Mouse (Mus musculus) lung, embryonic 15.5 days (tissue): ENCODE measurements around the gene Tradd. TPM values are rescaled to one million over a fixed set of nuclear protein-coding genes. Genes with fewer than 3 reads are reported as not detected.
"Not testable (repeated sequence)": the region's sequence is repeated elsewhere in the genome, so short reads cannot be mapped to it uniquely, and the experiment has no call there.

Source experiments
- ATAC-seq: fragments of 200-750 bp; cut with Nextera tagmentation; 2 replicates; pipeline ENCODE4 v1.8.0; 2017; ENCODE audit warnings: moderate number of reproducible peaks, borderline replicate concordance; ENCODE audit not compliant: low FRiP score, low TSS enrichment; ENCODE audit errors: extremely low read depth
- H3K27ac ChIP-seq: fragments of 300-500 bp; sonication (generic); 2 replicates; pipeline ENCODE4 v1.5.1; 2015; ENCODE audit warnings: moderate library complexity, mild to moderate bottlenecking, inconsistent platforms
- H3K27me3 ChIP-seq: fragments of 300-500 bp; sonication (generic); 2 replicates; pipeline ENCODE4 v1.6.1; 2015; ENCODE audit warnings: inconsistent platforms
- H3K36me3 ChIP-seq: fragments of 300-500 bp; sonication (generic); 2 replicates; pipeline ENCODE4 v1.6.1; 2015; ENCODE audit warnings: inconsistent platforms
- H3K4me1 ChIP-seq: fragments of 300-500 bp; sonication (generic); 2 replicates; pipeline ENCODE4 v1.6.1; 2015; ENCODE audit warnings: inconsistent platforms
- H3K4me2 ChIP-seq: fragments of 300-500 bp; sonication (generic); 2 replicates; pipeline ENCODE4 v1.6.1; 2015; ENCODE audit warnings: inconsistent platforms, mild to moderate bottlenecking, moderate library complexity
- H3K4me3 ChIP-seq: fragments of 300-500 bp; sonication (generic); 2 replicates; pipeline ENCODE4 v1.5.1; 2015; ENCODE audit warnings: mild to moderate bottlenecking, inconsistent platforms
- H3K9ac ChIP-seq: fragments of 300-500 bp; sonication (generic); 2 replicates; pipeline ENCODE4 v1.6.1; 2015; ENCODE audit warnings: inconsistent platforms
- H3K9me3 ChIP-seq: fragments of 300-500 bp; sonication (generic); 2 replicates; pipeline ENCODE4 v1.6.1; 2016; ENCODE audit warnings: inconsistent platforms
- WGBS: fragments of 180-500 bp; shearing (Covaris S2); methylation state at CpG from one replicate; pipeline ENCODE4 v1.1.7; 2015; 5-methylcytosine and 5-hydroxymethylcytosine counted together
- polyA plus RNA-seq: library from polyadenylated mRNA; unstranded; fragments of >200 nt; fragmentation: Nextera tagmentation; extraction: Ambion mirVana; gene quantifications from 2 replicates; pipeline ENCODE4 v1.2.1, GENCODE M21; 2015

Tradd gene
- polyA plus RNA-seq, 1 experiment from 2014 or later = 33.6 TPM

- H3K36me3 ChIP-seq = peaks cover 54% of the 10 kb centered on the region
- no peak overlapping the region for H3K27ac ChIP-seq
- H3K9ac ChIP-seq = no peak overlapping the region
- H3K4me2 ChIP-seq = peak overlapping the region; percentile 97
- H3K4me3 ChIP-seq = no peak overlapping the region
- no peaks in the 10 kb centered on the region for H3K9me3 ChIP-seq
- 74% methylated on average over 10 of the region's 10 CpGs for WGBS
- peaks cover 16% of the 10 kb centered on the region for H3K27me3 ChIP-seq
- ATAC-seq = no peak
- H3K4me1 ChIP-seq = peaks cover 28% of the 10 kb centered on the region
Measured at GRCm38 (mm10) chr8:105252680-105253537, 11.5 kb downstream of the Tradd start.

DNA sequence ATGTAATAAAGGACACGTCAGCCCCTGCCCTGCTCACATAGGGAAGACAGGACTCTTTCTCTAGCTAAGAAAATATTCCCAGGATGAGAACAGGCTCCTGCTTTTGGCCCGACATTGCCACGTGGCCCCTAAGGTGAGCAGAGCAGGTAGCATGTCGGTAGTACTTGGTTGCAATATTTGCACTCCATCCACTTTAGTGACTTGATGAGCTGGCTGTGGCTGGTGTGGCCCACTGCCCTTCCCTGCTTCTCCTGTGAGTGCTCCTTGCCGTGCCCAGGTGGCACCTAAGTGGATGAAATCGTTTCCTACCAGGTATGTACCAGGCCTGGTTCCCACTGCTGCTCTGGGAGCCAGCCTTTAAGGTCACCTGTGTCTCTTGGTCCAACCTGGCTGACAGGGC, 12.5 kb downstream of the Tradd start:
- Histone ChIP-seq H3K4me3 (no peak overlapping the region), H3K36me3 (peaks cover 63% of the 10 kb centered on the region), H3K4me1 (peaks cover 28% of the 10 kb centered on the region), H3K9ac (no peak overlapping the region), H3K27ac (no peak overlapping the region), H3K27me3 (peaks cover 9% of the 10 kb centered on the region; the same call in 1 of the 2 replicates), H3K4me2 (no peak overlapping the region), H3K9me3 (no peaks in the 10 kb centered on the region)
- ATAC-seq = no peak
- 91% methylated on average over 6 of the region's 6 CpGs for WGBS

DNA sequence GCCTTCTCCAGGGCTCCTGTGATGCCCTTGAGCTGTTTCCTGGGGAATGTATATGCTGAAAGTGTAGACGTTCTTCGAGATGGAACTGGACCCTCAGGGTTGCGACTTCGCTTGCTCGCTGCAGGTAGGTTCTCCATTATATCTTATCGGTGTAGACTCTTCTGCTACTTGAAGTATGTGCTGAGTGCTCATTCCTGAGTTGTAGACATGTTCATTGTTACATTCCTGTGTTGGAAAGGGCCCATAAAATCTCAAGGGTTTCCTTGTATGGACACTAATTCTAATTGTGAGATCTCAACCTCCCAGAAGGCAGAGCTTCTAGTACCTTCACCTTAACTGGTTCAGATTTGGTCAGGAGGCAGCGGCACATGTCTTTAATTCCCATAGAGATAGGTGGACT, 23.4 kb downstream of the Tradd start:
- H3K4me2 ChIP-seq = no peak overlapping the region
- 85% methylated on average over 7 of the region's 7 CpGs for WGBS
- no peak overlapping the region for H3K27ac ChIP-seq
- peaks cover 45% of the 10 kb centered on the region for H3K36me3 ChIP-seq
- no peak overlapping the region for H3K4me3 ChIP-seq
- no peaks in the 10 kb centered on the region for H3K27me3 ChIP-seq
- H3K9ac ChIP-seq = no peak overlapping the region
- H3K9me3 ChIP-seq = no peaks in the 10 kb centered on the region
- ATAC-seq = no peak
- no peaks in the 10 kb centered on the region for H3K4me1 ChIP-seq

DNA sequence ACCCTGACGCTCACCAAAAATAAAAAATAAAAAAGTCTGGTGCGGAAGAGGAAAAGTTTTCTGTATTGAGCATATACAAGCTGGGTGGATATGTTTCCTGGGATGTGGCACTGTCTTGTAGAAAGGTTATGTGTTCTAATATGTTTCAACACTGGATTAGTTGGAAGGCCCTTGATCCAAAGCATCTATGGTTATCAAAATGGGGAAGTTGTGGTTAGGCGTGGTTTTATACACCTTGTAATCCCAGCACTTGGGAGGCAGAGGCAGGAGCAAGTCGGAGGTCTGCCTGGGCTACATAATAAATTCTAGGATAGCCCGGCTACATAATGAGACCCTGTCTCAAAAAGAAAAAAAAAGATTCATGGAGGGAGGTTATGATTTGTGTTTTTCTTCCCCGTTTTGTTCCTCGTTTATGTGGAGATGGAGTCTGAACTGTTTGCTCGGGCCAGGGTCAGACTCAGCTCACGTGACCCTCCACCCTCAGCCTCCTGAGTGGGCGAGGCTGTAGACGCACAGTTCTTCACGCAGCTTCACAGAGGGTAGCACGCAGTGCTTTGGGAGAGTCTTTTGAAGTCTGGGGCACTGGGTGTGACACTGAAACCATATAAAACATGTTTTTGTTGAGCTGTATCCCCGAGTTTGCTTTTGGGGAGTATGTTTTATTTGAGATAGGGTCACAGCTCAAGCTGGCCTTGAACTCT, 26.8 kb downstream of the Tradd start:
- H3K4me2 ChIP-seq = no peak overlapping the region
- 93% methylated on average over 14 of the region's 14 CpGs for WGBS
- H3K27ac ChIP-seq = no peak overlapping the region
- H3K27me3 ChIP-seq = no peaks in the 10 kb centered on the region
- H3K4me3 ChIP-seq = no peak overlapping the region
- 0 out of 2 replicates have a peak, but pooled peaks cover 2% of the 10 kb centered on the region for H3K4me1 ChIP-seq
- peaks cover 63% of the 10 kb centered on the region for H3K36me3 ChIP-seq
- no peak overlapping the region for H3K9ac ChIP-seq
- H3K9me3 ChIP-seq = no peaks in the 10 kb centered on the region
- ATAC-seq = no peak

GRCm38 (mm10) chr8:105235206-105235605, 29.2 kb downstream of the Tradd start:
- H3K27me3 ChIP-seq = no peaks in the 10 kb centered on the region
- no peak overlapping the region for H3K9ac ChIP-seq
- peaks cover 47% of the 10 kb centered on the region for H3K36me3 ChIP-seq
- WGBS = 69% methylated on average over 1 of the region's 1 CpGs
- ATAC-seq = no peak
- H3K4me3 ChIP-seq = no peak overlapping the region
- no peak overlapping the region for H3K27ac ChIP-seq
- H3K4me2 ChIP-seq = no peak overlapping the region
- no peaks in the 10 kb centered on the region for H3K9me3 ChIP-seq
- H3K4me1 ChIP-seq = 0 out of 2 replicates have a peak, but pooled peaks cover 2% of the 10 kb centered on the region

GRCm38 (mm10) chr8:105233126-105233935, 31.1 kb downstream of the Tradd start:
- Histone ChIP-seq H3K27ac (no peak overlapping the region), H3K4me1 (0 out of 2 replicates have a peak, but pooled peaks cover 2% of the 10 kb centered on the region), H3K4me3 (no peak overlapping the region), H3K36me3 (peaks cover 31% of the 10 kb centered on the region), H3K4me2 (no peak overlapping the region), H3K9ac (no peak overlapping the region), H3K27me3 (no peaks in the 10 kb centered on the region), H3K9me3 (no peaks in the 10 kb centered on the region)
- 24% methylated on average over 1 of the region's 1 CpGs for WGBS
- ATAC-seq = no peak

DNA sequence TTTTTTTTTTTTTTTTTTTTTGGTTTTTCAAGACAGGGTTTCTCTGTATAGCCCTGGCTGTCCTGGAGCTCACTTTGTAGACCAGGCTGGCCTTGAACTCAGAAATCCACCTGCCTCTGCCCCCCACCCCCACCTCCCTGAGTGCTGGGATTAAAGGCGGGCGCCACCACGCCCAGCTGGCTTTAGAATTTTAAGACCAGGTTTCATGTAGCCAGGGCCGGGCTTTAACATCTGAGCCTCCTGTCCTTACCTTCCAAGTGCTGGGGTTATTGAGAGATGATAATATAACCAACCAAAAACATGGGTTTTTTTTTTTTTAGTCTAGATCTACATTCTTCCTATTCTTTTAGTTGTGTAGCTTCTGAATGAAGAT, 32.1 kb downstream of the Tradd start:
- not testable (repeated sequence) for H3K27me3 ChIP-seq, H3K4me1 ChIP-seq, H3K4me3 ChIP-seq, H3K27ac ChIP-seq, H3K4me2 ChIP-seq, H3K9me3 ChIP-seq, ATAC-seq, H3K9ac ChIP-seq
- H3K36me3 ChIP-seq = peaks cover 31% of the 10 kb centered on the region
- WGBS = 95% methylated on average over 4 of the region's 4 CpGs

GRCm38 (mm10) chr8:105231503-105232320, 32.7 kb downstream of the Tradd start:
- H3K36me3 ChIP-seq = peaks cover 31% of the 10 kb centered on the region
- peaks cover 8% of the 10 kb centered on the region for H3K4me1 ChIP-seq
- H3K9me3 ChIP-seq = no peaks in the 10 kb centered on the region
- no peak for ATAC-seq
- H3K9ac ChIP-seq = no peak overlapping the region
- no peak overlapping the region for H3K4me2 ChIP-seq
- H3K27me3 ChIP-seq = no peaks in the 10 kb centered on the region
- 74% methylated on average over 12 of the region's 12 CpGs for WGBS
- H3K4me3 ChIP-seq = no peak overlapping the region
- no peak overlapping the region for H3K27ac ChIP-seq

DNA sequence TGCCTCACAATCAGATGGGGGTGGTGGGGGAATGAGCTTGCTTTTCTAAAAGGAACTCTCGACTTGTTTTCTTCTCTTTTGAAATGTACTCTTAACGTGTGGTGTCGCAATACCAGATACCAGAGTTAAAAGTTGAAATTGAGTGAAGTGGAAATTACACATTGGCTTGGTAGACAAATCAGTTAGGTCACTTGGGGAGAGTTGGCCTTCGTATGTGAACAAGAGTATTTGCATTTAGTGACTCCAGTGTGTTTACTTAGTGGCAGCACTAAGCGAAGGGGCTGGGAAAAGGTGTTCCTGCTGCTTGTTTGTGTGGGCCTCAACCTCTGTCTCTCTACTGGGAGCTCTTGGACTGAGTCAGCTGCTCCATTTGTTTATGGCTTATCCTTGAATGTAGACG, 38.5 kb downstream of the Tradd start:
- Histone ChIP-seq H3K36me3 (no peaks in the 10 kb centered on the region), H3K4me2 (peak overlapping the region; percentile 87), H3K9ac (peak overlapping the region; percentile 64), H3K9me3 (no peaks in the 10 kb centered on the region), H3K27ac (peak overlapping the region; percentile 89), H3K4me1 (peaks cover 24% of the 10 kb centered on the region), H3K4me3 (peak overlapping the region; percentile 65), H3K27me3 (no peaks in the 10 kb centered on the region)
- 12% methylated on average over 6 of the region's 6 CpGs for WGBS
- ATAC-seq = no peak

GRCm38 (mm10) chr8:105225272-105225593, 39.2 kb downstream of the Tradd start:
- Histone ChIP-seq H3K4me1 (peaks cover 24% of the 10 kb centered on the region), H3K36me3 (no peaks in the 10 kb centered on the region), H3K27ac (peak overlapping the region; percentile 89), H3K9ac (peak overlapping the region; percentile 64), H3K4me3 (peak overlapping the region; percentile 65), H3K9me3 (no peaks in the 10 kb centered on the region), H3K27me3 (no peaks in the 10 kb centered on the region), H3K4me2 (peak overlapping the region; percentile 87)
- ATAC-seq = no peak
- WGBS = under 1% methylated on average over 27 of the region's 27 CpGs
